Mouse (Mus musculus) brain, embryonic 18.5 days (tissue): ENCODE data around the gene Arl8b.

Source experiments
- DNase-seq: peaks from one replicate; pipeline ENCODE4 v3.0.0-alpha.2; 2012; ENCODE audit warnings: low read depth, low spot score

Arl8b gene

DNA sequence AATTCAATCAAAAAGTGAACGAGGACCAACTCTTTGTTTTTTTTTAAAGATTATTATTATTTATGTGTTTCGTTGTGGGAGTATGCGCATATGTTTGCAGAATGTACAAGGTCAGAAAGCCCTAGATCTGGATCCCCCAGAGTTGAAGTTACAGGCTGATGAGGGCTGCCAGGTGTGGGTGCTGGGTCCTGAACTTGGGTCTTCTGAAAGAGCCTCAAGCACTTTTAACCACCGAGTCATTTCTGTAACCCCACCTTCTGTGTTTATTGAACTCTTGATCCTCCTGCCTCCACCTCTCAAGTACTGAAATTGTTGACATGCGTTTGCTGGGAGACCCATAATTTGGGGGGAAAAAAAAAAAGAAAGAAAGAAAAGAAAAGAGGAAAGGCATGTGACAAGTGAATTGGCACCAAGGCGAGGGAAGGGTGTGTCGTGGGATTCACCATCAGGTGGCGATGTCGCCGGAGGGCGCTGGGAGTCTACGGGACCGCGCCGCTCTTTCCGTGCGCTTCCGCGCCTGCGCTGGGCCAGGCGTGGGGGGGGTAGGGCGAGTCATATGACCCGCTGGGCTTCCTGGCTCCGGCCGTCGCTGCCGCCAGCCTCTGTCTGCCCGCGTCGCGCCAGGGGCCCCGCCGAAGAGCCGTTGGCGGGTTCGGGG is at the start of gene Arl8b:
Arl8b (plus strand) TSS at position 574 of the 658 bp plus-strand sequence.
- DNase-seq: peak; percentile 83

- peak; percentile 55 for DNase-seq
Measured at GRCm38 (mm10) chr6:108735910-108736750, 46.8 kb upstream of the Arl8b start.

GRCm38 (mm10) chr6:108738463-108739203 is 44.3 kb upstream of the Arl8b start:
- DNase-seq: peak; percentile 49

- no peak for DNase-seq
Measured at GRCm38 (mm10) chr6:108740579-108740978, 42.3 kb upstream of the Arl8b start.

GRCm38 (mm10) chr6:108743730-108744129 is 39.2 kb upstream of the Arl8b start:
- no peak for DNase-seq

- DNase-seq: no peak
Measured at GRCm38 (mm10) chr6:108751324-108751723, 31.6 kb upstream of the Arl8b start.

- DNase-seq: no peak
Measured at GRCm38 (mm10) chr6:108752395-108752794, 30.5 kb upstream of the Arl8b start.

DNA sequence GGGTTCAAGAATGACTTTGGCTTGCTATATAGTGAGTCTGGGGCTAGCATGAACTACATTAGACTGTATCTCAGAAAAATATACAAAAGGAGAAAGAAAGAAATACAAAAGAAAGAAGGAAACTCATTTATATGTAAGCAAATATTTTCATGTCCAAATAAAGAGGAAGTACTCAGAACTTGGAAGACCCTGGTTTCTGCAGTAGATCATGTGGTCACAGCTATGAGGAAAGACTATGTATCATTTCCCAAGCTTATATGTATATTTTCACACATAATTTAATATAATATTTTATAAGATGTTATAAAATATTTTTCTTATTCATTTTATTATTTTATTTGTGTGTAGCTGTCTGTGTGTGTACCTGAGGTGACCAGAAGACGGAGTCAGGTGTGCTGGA is 29.4 kb upstream of the Arl8b start:
- DNase-seq: no peak

DNA sequence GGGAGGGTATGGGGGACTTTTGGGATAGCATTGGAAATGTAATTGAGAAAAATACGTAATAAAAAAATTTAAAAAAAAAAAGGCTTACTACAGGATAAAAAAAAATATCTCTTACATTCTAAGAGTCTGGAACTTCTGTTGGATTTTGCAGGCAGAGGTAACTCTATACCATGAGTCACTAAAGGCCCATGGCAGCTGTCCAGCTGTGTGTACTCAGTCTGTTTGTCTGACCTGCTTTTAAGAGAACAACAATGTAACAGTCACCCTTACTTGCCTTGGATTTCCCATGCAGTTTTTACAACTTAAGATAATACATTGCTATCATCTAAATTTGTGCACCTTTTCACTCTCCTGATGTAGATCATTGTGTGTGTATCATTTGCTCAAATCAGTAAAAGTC is 28.5 kb upstream of the Arl8b start:
- DNase-seq: no peak

DNA sequence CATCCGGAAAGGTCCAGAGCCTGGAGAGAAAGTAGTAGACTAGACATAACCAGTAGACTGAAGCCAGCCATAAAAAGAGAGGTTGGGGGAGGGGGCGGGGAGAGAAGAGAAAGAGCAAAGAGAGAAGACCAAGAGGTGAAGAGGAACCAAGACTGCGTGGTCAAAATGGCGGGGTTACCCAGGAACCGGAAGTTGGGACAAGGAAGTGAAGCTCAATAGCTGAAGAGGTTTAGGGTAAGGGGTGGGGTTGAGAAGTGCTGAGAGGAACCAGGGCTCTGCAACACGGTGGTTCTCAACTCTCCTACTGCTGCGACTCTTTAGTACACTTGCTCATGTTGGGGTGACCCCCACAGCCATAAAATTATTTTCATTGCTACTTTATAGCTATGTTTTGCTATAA is 27.0 kb upstream of the Arl8b start:
- DNase-seq: no peak

DNA sequence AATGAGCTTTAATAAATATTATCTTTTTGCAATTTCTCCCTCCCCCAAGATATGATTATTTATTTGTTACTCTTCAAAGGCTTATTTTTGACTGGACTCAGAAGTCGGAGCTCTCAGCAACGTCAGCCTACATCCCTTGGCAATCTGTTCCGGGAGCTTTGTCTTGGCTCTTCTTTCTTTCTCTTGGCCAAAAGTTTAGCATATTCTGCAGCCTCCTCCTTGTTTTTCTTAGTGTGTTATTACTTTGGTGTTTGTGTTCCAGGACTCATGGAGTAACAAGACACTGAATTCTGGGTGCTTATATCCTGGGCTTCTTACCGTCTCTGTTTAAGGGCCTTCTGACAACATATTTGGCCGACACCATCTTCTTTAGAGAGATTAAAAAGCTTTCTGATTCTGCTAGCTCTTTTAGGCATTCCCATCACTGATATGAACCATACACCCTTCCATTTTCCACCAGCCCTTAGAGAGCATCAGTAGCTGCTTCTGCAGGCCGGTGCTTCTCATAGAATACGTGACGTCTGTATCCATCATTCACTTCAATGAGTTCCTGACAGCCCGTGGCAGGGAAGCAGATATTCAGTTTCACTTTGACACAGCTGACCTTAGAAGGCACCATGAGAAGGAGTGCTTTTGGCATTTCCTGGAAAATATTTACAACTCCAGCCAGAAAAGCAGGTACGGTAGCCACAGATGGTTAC is 23.8 kb upstream of the Arl8b start:
- no peak for DNase-seq

DNA sequence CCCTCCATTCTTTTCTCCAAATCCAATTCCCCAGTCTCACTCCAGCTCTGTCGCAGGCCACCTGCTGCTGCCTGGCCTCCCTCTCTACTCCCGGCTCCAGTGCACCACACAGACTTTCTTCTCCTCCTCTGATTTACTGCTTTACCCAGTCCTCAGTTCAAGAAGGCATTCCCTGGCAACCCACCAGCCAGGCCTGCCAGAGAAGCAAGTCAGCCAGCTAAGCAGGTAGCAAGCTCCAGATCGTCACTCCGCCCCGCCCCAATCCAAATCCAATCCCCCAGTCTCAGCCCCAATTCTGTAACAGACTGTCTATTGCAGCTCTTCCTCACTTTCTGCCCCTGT is 23.2 kb upstream of the Arl8b start:
- no peak for DNase-seq

- DNase-seq: no peak
Measured at GRCm38 (mm10) chr6:108770880-108771279, 12.0 kb upstream of the Arl8b start.

GRCm38 (mm10) chr6:108772913-108773312 is 10.0 kb upstream of the Arl8b start:
- no peak for DNase-seq

- no peak for DNase-seq
Measured at GRCm38 (mm10) chr6:108773480-108773879, 9.4 kb upstream of the Arl8b start.

DNA sequence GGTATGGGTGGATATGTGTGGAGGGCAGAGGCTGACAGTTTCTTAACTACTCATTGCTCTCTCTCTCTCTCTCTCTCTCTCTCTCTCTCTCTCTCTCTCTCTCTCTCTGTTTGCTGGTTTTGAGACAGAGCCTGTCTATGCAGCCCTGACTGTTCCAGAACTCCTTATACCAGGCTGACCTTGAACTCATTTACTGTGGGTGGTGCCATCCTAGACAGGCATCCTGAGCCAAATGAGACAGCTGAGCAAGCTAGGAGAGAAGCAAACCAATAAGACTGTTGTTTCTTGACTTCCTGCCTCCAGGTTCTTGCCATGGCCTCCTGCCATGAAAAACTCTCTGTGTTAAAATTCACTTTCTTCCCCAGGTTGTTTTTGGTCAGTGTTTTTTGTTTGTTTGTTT is 6.6 kb upstream of the Arl8b start:
- DNase-seq: no peak

- no peak for DNase-seq
Measured at GRCm38 (mm10) chr6:108777560-108778287, 5.2 kb upstream of the Arl8b start.

GRCm38 (mm10) chr6:108778399-108778798 is 4.5 kb upstream of the Arl8b start:
- DNase-seq: no peak

GRCm38 (mm10) chr6:108781865-108782264 is 1.0 kb upstream of the Arl8b start:
- DNase-seq: no peak

GRCm38 (mm10) chr6:108783184-108783881 is 434 bp downstream of the Arl8b start:
- no peak for DNase-seq

DNA sequence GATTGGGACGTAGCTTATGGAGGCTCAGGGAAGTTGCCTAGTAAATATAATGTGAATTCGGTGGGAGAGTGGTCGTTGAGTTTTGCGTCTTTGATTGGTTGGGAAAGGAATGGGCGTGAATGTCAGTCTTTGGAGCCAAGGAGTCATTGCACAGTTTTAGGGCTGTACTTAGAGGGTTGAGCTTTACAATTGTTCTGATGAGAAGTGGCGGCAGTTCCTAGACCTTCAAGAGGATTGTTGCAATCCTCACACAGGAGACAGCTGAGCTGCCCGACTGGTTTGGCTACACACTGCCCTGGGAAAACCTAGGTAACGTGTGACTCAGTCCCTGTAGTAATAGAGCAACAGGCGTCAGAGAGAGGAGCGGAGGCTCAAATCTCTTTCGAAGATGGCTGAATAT is 1.2 kb downstream of the Arl8b start:
- no peak for DNase-seq
